Comparison of ENCODE assay signal across 12 mouse cellular contexts in genomic region chr2:165792431-165793282, GRCm38 (mm10).
A peak's percentile ranks its signal among the peaks of the same experiment; 100 is the strongest.
DNase-seq lines count a peak whose midpoint lies in the region; ATAC-seq and TF ChIP-seq lines count a peak whose summit lies in the region.
"Had no signal": no experiment of that assay in that cellular context is flagged by ENCODE, and none has a peak within 500 bp of the region (broad histone marks: within the 10 kb centered on the region; RNA-seq: fewer than 3 reads in every experiment).

No protein-coding gene starts in this region.

- peaks cover 79% of the 10 kb centered on the region for H3K36me3 ChIP-seq in heart, postnatal 0 days (replicated peaks; ENCODE audit: control insufficient read depth, insufficient read depth, low read length)
- peaks cover 67 to 81% of the 10 kb centered on the region in 2 experiments for H3K36me3 ChIP-seq in CH12.LX (replicated peaks in 1 of 2; ENCODE audit: control insufficient read depth in 1 of 2, insufficient read depth in 1 of 2, low read length in 1 of 2)

- no peak for TF ChIP-seq EP300 in heart, postnatal 0 days (IDR thresholded peaks at IDR 0.05; ENCODE audit: low read depth)
- TF ChIP-seq EP300 in CH12.LX (IDR thresholded peaks at IDR 0.05; ENCODE audit: low read length): no peak

- 60% methylated on average over 25 of the region's 25 CpGs for WGBS in heart, postnatal 0 days

- no peak overlapping the region for H3K4me3 ChIP-seq in heart, postnatal 0 days (ENCODE audit: low read depth, low read length)
- peak overlapping the region; percentile 52 to 56 (median 53) for H3K4me3 ChIP-seq in CH12.LX (replicated peaks in 1 of 3; ENCODE audit: low read depth in 2 of 3, low read length in 2 of 3, poor library complexity in 1 of 3)
- no peak overlapping the region for H3K4me3 ChIP-seq in gastrocnemius, adult 2 months
- H3K4me3 ChIP-seq: hindbrain, embryonic 15.5 days; neural tube, embryonic 13.5 days had no signal

- ATAC-seq in heart, postnatal 0 days (ENCODE audit: insufficient read depth, low read depth): no peak
- peak; percentile 30 to 47 for ATAC-seq in hematopoietic stem cell, adult 5-6 weeks (replicated peaks in 1 of 2; ENCODE audit: insufficient read depth in 1 of 2, low FRiP score in 2 of 2, low TSS enrichment in 1 of 2, low read depth in 1 of 2, poor library complexity in 2 of 2, severe bottlenecking in 2 of 2)

- H3K9ac ChIP-seq in heart, postnatal 0 days (replicated peaks; ENCODE audit: low read depth, low read length): no peak overlapping the region
- H3K9ac ChIP-seq in CH12.LX (ENCODE audit: insufficient read depth, low read depth): peak overlapping the region; percentile 71
- H3K9ac ChIP-seq: hindbrain, embryonic 15.5 days; neural tube, embryonic 13.5 days had no signal

- in situ Hi-C loops in CH12.LX (cut with MboI; ENCODE audit: low pct_ligation_motif_present, low pct_unique_long_range_greater_than_20kb, low sequenced_read_pairs): loop anchor here (25.0 kb wide), 1 partner anchor 245 kb away; no protein-coding TSS in a partner anchor

- no peaks in the 10 kb centered on the region for H3K27me3 ChIP-seq in heart, postnatal 0 days (ENCODE audit: control insufficient read depth, insufficient read depth, low read length)
- H3K27me3 ChIP-seq in CH12.LX (replicated peaks): no peaks in the 10 kb centered on the region
- H3K27me3 ChIP-seq: hindbrain, embryonic 15.5 days; neural tube, embryonic 13.5 days had no signal

- intact Hi-C loops in heart, postnatal 14 days (cut with DNase I): no loop called here
- intact Hi-C loops in gastrocnemius, adult 2 months (cut with DNase I): no loop called here

- DNase-seq in heart, postnatal 0 days (ENCODE audit: low spot score): no peak
- DNase-seq in heart, postnatal 14 days: no peak
- DNase-seq in CH12.LX (ENCODE audit: extremely low read depth): peak; percentile 83
- peak; percentile 82 for DNase-seq in thymus, postnatal 0 days (ENCODE audit: low spot score)
- DNase-seq in gastrocnemius, adult 2 months: no peak
- DNase-seq in Muller cell, postnatal 12 days (ENCODE audit: inconsistent ontology term): no peak
- no peak for DNase-seq in adrenal gland, adult 8-10 months

- peak; percentile 27; the same call in 1 of the 2 replicates for TF ChIP-seq POLR2A in CH12.LX (IDR thresholded peaks at IDR 0.05; ENCODE audit: low read depth, low read length)

- TF ChIP-seq CTCF in heart, postnatal 0 days (IDR thresholded peaks at IDR 0.05; ENCODE audit: low read depth): no peak
- peak in 1 of 2 experiments; percentile 53; a peak in 2 of 4 replicates for TF ChIP-seq CTCF in CH12.LX (conservative IDR thresholded peaks at IDR 0.05 in 1 of 2, IDR thresholded peaks at IDR 0.05 in 1 of 2; ENCODE audit: low read depth in 2 of 2, low read length in 2 of 2)
- TF ChIP-seq CTCF in gastrocnemius, adult 2 months (IDR thresholded peaks at IDR 0.05): no peak

- no peak for TF ChIP-seq RAD21 in CH12.LX (IDR thresholded peaks at IDR 0.05; ENCODE audit: low read depth, low read length)

- H3K9me3 ChIP-seq in heart, postnatal 0 days (replicated peaks; ENCODE audit: control insufficient read depth, low read length): no peaks in the 10 kb centered on the region
- no peaks in the 10 kb centered on the region for H3K9me3 ChIP-seq in CH12.LX (replicated peaks; ENCODE audit: low read length)
- H3K9me3 ChIP-seq: hindbrain, embryonic 15.5 days; neural tube, embryonic 13.5 days had no signal

- H3K27ac ChIP-seq in heart, postnatal 0 days (ENCODE audit: low read depth): peak overlapping the region; percentile 15; the same call in 1 of the 2 replicates
- H3K27ac ChIP-seq in CH12.LX (ENCODE audit: insufficient read depth, low read depth): peak overlapping the region; percentile 85
- no peak overlapping the region for H3K27ac ChIP-seq in gastrocnemius, adult 2 months
- H3K27ac ChIP-seq: hindbrain, embryonic 15.5 days; kidney, postnatal 0 days had no signal

- dilution Hi-C loops in CH12.LX (cut with MboI; ENCODE audit: extremely low pct_ligation_motif_present, extremely low pct_unique_long_range_greater_than_20kb, low sequenced_read_pairs): no loop called here

- peaks cover 2% of the 10 kb centered on the region; the same call in 1 of the 2 replicates for H3K4me1 ChIP-seq in heart, postnatal 0 days (ENCODE audit: control insufficient read depth, insufficient read depth)
- H3K4me1 ChIP-seq in CH12.LX (ENCODE audit: control insufficient read depth in 1 of 2, insufficient read depth in 2 of 2): peaks cover 38 to 74% of the 10 kb centered on the region in 2 experiments

- H3K79me2 ChIP-seq in CH12.LX (replicated peaks; ENCODE audit: control insufficient read depth, extremely low read depth, insufficient read depth, poor library complexity, severe bottlenecking): peaks cover 20% of the 10 kb centered on the region

- peak overlapping the region; percentile 9; the same call in 1 of the 2 replicates for H3K4me2 ChIP-seq in heart, postnatal 0 days (ENCODE audit: low read depth, low read length)
- peak overlapping the region; percentile 90 for H3K4me2 ChIP-seq in CH12.LX (ENCODE audit: insufficient read depth, low read depth, poor library complexity, severe bottlenecking)
- H3K4me2 ChIP-seq: hindbrain, embryonic 15.5 days; midbrain, embryonic 11.5 days; neural tube, embryonic 13.5 days had no signal

TF ChIP-seq in CH12.LX, 34 proteins besides CTCF, POLR2A, EP300 and RAD21:
- TF ChIP-seq NELFE (IDR thresholded peaks at IDR 0.05; ENCODE audit: low read depth, low read length) (peak; percentile 47; the same call in 1 of the 2 replicates), TCF12 (IDR thresholded peaks at IDR 0.05; ENCODE audit: low read depth, low read length) (no peak), JUN (IDR thresholded peaks at IDR 0.05; ENCODE audit: insufficient read depth, low read depth, low read length) (no peak), MAX (IDR thresholded peaks at IDR 0.05; ENCODE audit: low read length) (0 out of 2 replicates have a peak, but pooled peaks have one; percentile 23), MAFK (IDR thresholded peaks at IDR 0.05; ENCODE audit: insufficient replicate concordance, low read length) (peak; percentile 10; the same call in 1 of the 2 replicates), CHD2 (IDR thresholded peaks at IDR 0.05; ENCODE audit: low read length) (no peak), POLR2AphosphoS2 (IDR thresholded peaks at IDR 0.05; ENCODE audit: low read depth, low read length) (no peak; the same call in 1 of the 2 replicates), E2F4 (IDR thresholded peaks at IDR 0.05; ENCODE audit: insufficient replicate concordance, low read depth, low read length) (no peak), NRF1 (IDR thresholded peaks at IDR 0.05; ENCODE audit: low read depth, low read length) (no peak), MAZ (IDR thresholded peaks at IDR 0.05; ENCODE audit: low read depth, low read length) (no peak), IRF4 (IDR thresholded peaks at IDR 0.05; ENCODE audit: low read depth, low read length) (no peak), ETS1 (conservative IDR thresholded peaks at IDR 0.05; ENCODE audit: low read depth, low read length) (peak; percentile 30; the same call in 1 of the 2 replicates), MEF2A (IDR thresholded peaks at IDR 0.05; ENCODE audit: borderline replicate concordance, low read depth, low read length) (no peak), PAX5 (IDR thresholded peaks at IDR 0.05; ENCODE audit: low read length) (no peak), ZMIZ1 (IDR thresholded peaks at IDR 0.05; ENCODE audit: low read depth, low read length) (peak; percentile 26; the same call in 1 of the 2 replicates), ZKSCAN1 (IDR thresholded peaks at IDR 0.05; ENCODE audit: borderline replicate concordance, low read depth, low read length) (peak; percentile 68), RCOR1 (conservative IDR thresholded peaks at IDR 0.05; ENCODE audit: low read depth, low read length) (no peak), MYC (IDR thresholded peaks at IDR 0.05; ENCODE audit: low read depth, low read length) (no peak), BHLHE40 (IDR thresholded peaks at IDR 0.05; ENCODE audit: low read depth, low read length) (no peak), ZNF384 (IDR thresholded peaks at IDR 0.05; ENCODE audit: low read depth, low read length) (no peak), ZC3H11A (IDR thresholded peaks at IDR 0.05; ENCODE audit: low read depth, low read length) (no peak), HCFC1 (IDR thresholded peaks at IDR 0.05; ENCODE audit: low read depth, low read length) (peak; percentile 53), MXI1 (IDR thresholded peaks at IDR 0.05; ENCODE audit: low read depth, low read length) (peak; percentile 56; the same call in 1 of the 2 replicates), CHD1 (IDR thresholded peaks at IDR 0.05; ENCODE audit: low read depth, low read length) (peak; percentile 82; the same call in 1 of the 2 replicates), ELF1 (IDR thresholded peaks at IDR 0.05; ENCODE audit: low read depth, low read length) (peak; percentile 61), UBTF (IDR thresholded peaks at IDR 0.05; ENCODE audit: low read depth, low read length) (no peak), TBP (conservative IDR thresholded peaks at IDR 0.05; ENCODE audit: low read depth, low read length) (no peak), KAT2A (IDR thresholded peaks at IDR 0.05; ENCODE audit: insufficient replicate concordance, low read length) (no peak)
TF ChIP-seq in CH12.LX: peak in this region for 10.

Comparison
In these comparisons a context has a peak if more than half of its experiments do, and no peak if none do; other contexts are left out.
1. DNase-seq: peak in CH12.LX (single experiment) and thymus, postnatal 0 days (single experiment); none in heart, postnatal 0 days (single experiment), heart, postnatal 14 days (0 of 2), gastrocnemius, adult 2 months (single experiment), Muller cell, postnatal 12 days (single experiment) and adrenal gland, adult 8-10 months (single experiment).
2. H3K4me3 ChIP-seq: peak in CH12.LX (3 of 3); none in heart, postnatal 0 days (single experiment) and gastrocnemius, adult 2 months (single experiment).